Mouse (Mus musculus) stomach, embryonic 14.5 days (tissue): Measurements from ENCODE around the gene Arfgap2. TPM values are rescaled to one million over a fixed set of nuclear protein-coding genes. Genes with fewer than 3 reads are reported as not detected.

Experiments
- polyA plus RNA-seq: library from polyadenylated mRNA; unstranded; fragments of >200 nt; fragmentation: Nextera tagmentation; extraction: Ambion mirVana; gene quantifications from 2 replicates; pipeline ENCODE4 v1.2.1, GENCODE M21; 2014

Gene Arfgap2
- polyA plus RNA-seq, 1 experiment from 2014 or later, result 65.1 TPM

Other genes with a start within 250 kb of the Arfgap2 start
- 1.3 and 1.6 TPM in 2 replicates for gene Rapsn, start 229.4 kb upstream of the Arfgap2 start, polyA plus RNA-seq
- gene Psmc3, start 211.0 kb upstream of the Arfgap2 start, polyA plus RNA-seq, result 302 and 313 TPM in 2 replicates
- 42.8 and 45.8 TPM in 2 replicates for gene Slc39a13, start 194.6 kb upstream of the Arfgap2 start, polyA plus RNA-seq
- 6.0 and 6.1 TPM in 2 replicates for gene Spi1, start 182.6 kb upstream of the Arfgap2 start, polyA plus RNA-seq
- gene Mybpc3, start 146.8 kb upstream of the Arfgap2 start, polyA plus RNA-seq, result 0.35 and 0.42 TPM in 2 replicates
- gene Madd, start 81.1 kb upstream of the Arfgap2 start, polyA plus RNA-seq, result 11.8 and 19.7 TPM in 2 replicates
- 0.36 and 1.4 TPM in 2 replicates for gene Nr1h3, start 62.1 kb upstream of the Arfgap2 start, polyA plus RNA-seq
- gene Acp2, start 62.1 kb upstream of the Arfgap2 start, polyA plus RNA-seq, result 26.5 and 32.3 TPM in 2 replicates
- 19.9 and 22.7 TPM in 2 replicates for gene Ddb2, start 28.0 kb upstream of the Arfgap2 start, polyA plus RNA-seq
- 40.9 and 44.4 TPM in 2 replicates for gene Pacsin3, start 9.0 kb upstream of the Arfgap2 start, polyA plus RNA-seq
- gene 1110051M20Rik, start 179.7 kb downstream of the Arfgap2 start, polyA plus RNA-seq, result 60.0 and 67.1 TPM in 2 replicates
- 5.2 and 5.9 TPM in 2 replicates for gene Lrp4, start 192.5 kb downstream of the Arfgap2 start, polyA plus RNA-seq